Mouse (Mus musculus) heart, adult 10 weeks (tissue): ENCODE measurements around the gene Ctsll3. TPM values are rescaled to one million over a fixed set of nuclear protein-coding genes. Genes with fewer than 3 reads are reported as not detected.

ENCODE experiments used
- polyA plus RNA-seq: library from polyadenylated mRNA; stranded (reverse); fragments of 350-450 nt; fragmentation: Illumina TruSeq; extraction: RNeasy Lipid Tissue Mini Kit (QIAGEN cat#74804); gene quantifications from one replicate; pipeline ENCODE4 v1.2.3, GENCODE M21; 2014; ENCODE audit warnings: low read depth, low replicate concordance

Gene Ctsll3
- not detected for polyA plus RNA-seq

DNA sequence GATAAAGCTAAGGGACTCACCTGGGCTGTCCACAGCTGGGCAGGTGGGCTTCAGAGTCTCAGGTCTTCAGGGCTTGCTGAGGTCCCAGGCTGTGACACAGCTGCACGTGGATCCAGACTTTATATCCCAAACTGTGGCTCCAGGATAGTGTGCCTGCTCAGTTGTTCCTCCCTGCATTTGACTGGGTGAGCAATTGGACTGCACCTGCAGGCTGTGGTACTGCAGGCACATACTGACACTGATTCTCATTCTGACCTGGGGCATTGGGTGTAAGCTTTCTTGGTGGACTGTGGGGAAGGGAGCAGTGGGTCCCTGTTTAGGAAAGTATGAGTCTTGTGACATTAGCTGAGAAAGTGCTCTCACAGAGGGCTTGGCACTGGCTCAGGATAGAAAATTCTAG, at the start of gene Ctsll3:
Gene Ctsll3, minus strand, starts transcription at position 101 of the 400 bp plus-strand sequence.

DNA sequence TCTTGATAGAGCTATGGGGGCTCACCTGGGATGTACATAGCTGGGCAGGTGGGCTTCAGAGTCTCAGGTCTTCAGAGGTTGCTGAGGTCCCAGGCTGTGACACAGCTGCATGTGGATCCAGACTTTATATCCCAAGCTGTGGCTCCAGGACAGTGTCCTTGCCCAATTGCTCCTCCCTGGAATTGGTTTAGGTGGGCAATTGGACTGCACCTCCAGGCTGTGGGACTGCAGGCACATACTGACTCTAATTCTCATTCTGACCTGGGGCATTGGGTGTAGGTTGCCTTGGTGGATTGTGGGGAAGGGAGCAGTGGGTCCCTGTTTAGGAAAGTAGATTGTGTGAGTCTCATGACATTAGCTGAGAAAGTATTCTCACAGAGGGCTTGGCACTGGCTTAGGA, 16.4 kb downstream of the Ctsll3 start, which contains the start of gene BC051665:
Gene BC051665, minus strand, starts transcription at position 101 of the 400 bp plus-strand sequence.

Other genes with a start within 250 kb of the Ctsll3 start
- 22.9 TPM for gene Dapk1, start 200.9 kb downstream of the Ctsll3 start, polyA plus RNA-seq
- gene BC051665, start 16.5 kb downstream of the Ctsll3 start, polyA plus RNA-seq, result not detected
- gene 4930486L24Rik, start 61.6 kb upstream of the Ctsll3 start, polyA plus RNA-seq, result not detected
- gene Gm49392, start 94.0 kb upstream of the Ctsll3 start, polyA plus RNA-seq, result 2.1 TPM
- 6.1 TPM for gene Ctla2b, start 94.6 kb upstream of the Ctsll3 start, polyA plus RNA-seq
- not detected for gene Tpbpb, start 102.0 kb upstream of the Ctsll3 start, polyA plus RNA-seq
- gene Gm49393, start 132.7 kb upstream of the Ctsll3 start, polyA plus RNA-seq, result not detected
- gene Gm49391, start 133.7 kb upstream of the Ctsll3 start, polyA plus RNA-seq, result 7.0 TPM
- gene Ctla2a, start 133.8 kb upstream of the Ctsll3 start, polyA plus RNA-seq, result 47.2 TPM
- gene Tpbpa, start 139.1 kb upstream of the Ctsll3 start, polyA plus RNA-seq, result not detected
- gene Ctsj, start 203.1 kb upstream of the Ctsll3 start, polyA plus RNA-seq, result not detected
- not detected for gene Ctsq, start 237.8 kb upstream of the Ctsll3 start, polyA plus RNA-seq